Mouse (Mus musculus) mesoderm, embryonic 11.5 days (tissue): Measurements from ENCODE around the gene Psma1.
A peak's percentile ranks its signal among the peaks of the same experiment; 100 is the strongest.

Source experiments
- DNase-seq: peaks from one replicate; pipeline ENCODE4 v3.0.0-alpha.2; 2012; ENCODE audit warnings: low read depth, low spot score

The Psma1 gene

DNA sequence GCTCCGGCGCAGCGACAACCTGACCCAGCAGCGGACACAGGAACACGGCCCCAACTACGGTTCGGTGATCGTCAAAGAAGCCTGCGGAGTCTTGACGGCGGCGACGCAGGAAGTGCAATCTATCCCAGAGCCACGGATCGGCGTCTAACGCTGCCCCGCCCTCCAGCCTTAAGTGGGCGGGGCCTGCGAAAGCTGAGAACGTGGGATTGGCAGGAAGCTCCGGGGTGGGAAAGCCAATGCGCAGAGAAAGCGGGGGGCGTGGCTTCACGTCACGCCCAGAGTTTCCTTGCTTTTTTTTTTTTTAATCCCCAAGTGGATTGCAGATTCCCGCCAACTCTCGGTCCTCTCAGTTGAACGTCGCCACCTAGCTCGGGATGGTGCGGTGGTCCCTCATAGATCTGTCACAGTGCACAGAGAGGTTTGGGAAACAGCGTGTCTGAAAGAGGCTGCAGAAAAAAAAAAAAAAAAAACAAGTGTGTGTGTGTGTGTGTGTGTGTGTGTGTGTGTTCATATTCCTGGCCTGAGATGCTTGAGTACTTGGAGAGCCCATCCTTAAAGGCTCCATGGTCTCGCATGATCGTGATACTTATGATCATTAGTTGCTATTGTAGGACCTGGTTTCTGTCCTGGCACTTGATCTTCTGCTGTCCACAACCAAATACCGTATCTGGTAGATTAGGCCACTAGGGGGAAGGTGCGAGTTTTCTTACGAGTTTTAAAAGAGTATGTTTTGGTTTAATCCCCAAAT lies at the start of gene Psma1:
Gene Psma1, minus strand, starts transcription at position 114 of the 748 bp plus-strand sequence.
- peak; percentile 100 for DNase-seq

DNA sequence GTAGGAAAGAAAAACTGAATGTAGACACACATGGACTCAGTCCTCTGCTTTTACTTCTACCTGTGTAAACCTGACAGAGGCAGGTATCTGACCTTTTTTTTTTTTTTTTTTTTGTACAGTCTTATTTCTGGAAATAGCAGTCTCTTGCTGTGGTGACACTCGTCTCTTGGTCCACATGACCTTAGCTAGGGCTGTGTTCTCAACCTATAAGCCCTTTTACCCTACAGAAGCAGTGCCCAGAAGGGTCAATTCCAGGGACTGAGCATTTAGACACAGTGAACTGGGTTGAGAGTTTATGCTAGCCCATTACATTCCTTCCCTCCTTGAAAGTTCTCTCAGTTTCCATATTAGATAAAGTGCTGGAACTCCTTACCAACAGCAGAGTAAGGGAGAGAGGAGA lies 47.6 kb upstream of the Psma1 start:
- no peak for DNase-seq

DNA sequence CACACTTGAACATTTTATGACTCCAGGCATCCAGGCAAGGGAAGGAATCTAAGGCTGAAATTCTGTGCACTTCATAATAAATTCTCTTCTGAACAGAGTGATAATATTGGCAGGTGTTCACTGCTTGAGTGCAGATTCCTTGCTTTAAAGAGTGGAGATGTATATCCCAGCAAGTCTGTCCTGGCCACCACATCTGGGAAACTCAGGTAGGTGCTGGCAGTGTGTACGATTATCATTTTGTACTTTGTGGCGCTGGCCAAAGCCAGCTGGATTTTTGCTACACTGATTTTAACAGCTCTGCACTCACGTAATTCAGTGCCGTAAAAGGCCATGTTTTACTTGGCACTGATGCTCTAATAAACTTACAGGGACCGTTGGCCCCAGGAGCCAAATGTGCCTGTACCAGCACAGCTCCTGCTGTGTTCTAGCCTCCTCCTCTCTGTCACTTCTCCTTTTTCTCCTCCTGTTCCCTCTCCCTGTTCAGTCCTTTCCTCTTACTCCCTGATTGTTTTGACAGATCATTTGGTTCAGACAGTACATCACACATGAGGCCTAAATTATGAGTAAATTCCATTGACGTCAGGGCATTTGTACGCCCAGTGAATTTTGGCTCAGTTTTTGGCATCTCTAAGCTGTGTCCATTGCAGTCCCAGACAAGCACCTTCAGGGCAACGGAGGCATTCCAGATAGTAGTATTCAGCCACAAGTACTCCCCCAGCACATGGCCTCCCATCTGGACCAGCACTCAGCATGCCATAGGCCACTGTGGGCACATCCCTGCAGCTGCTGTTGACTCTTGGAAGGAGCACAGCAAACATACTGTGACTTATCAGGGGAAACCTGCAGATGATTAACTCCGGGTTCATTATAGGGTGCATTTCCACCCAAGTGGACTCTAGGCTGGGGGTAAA lies 46.9 kb upstream of the Psma1 start:
- no peak for DNase-seq

DNA sequence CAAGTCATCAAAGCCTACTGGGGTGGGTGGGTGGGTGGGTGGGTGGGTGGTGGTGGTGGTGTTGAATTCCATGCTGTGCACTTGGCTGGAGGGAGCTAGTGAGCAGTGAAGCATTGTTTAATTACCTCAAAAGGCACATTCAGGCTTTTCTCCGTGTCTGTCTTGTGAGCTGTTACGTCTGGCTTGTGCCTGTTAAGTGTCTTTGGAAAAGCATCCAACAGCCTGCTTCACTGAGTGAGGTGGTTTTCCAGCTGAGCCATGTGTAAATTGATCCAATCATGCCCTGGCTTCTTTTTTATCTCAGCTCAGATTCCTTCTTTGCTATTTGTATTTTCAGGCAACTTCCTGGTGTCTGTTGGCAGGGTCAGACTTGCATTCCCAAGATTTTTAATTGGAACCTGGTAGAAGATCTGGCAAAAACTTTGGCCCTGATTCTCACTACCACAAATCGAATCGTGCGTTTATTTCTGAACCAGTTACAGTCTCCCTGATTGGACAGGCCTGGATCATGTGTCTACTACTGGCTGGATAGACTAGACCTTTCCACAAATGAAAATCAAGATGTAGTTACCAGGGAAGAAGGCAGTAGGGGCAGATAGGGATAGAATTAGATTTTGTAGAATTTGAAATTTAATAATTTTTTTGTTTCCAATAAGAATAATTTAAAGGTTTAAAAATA lies 45.9 kb upstream of the Psma1 start:
- DNase-seq, result no peak

DNA sequence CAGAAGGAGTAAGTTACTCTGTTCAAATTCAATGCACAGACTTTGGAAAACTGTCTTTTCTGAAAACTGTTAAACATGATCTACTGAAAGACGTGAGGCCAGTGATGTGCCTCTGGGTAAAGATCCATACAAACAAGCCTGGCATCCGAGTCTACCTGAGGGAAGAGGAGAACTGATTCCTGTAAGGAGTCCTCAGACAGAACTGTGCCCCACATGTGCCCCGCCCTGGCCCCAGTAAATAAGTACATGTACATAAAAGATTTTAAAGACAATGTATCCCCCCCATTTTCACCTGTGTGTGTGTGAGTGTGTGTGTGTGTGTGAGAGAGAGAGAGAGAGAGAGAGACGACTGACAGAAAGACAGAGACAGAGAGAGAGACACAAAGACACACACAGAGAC lies 42.0 kb upstream of the Psma1 start:
- DNase-seq, result no peak

DNA sequence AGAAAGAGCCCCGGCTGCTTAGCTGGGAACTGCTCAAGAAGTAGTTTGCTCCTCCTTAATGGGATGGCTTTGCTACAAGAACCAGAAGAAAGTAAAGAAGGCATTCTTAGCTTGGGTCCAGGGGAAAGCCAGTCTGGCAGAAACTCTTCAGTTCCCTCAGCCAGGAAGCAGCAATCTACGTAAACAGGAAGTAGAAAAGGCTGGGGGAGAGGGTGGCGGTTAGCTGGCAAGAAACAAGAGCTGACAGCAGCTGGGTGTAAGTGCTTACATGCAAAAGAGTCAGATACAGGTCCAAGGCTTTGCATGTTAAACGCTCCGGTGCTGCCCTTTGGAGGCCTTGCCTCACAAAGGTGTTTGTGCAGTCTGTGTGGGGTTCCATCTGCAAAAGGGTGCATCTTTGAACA lies 41.5 kb upstream of the Psma1 start:
- DNase-seq, result no peak

DNA sequence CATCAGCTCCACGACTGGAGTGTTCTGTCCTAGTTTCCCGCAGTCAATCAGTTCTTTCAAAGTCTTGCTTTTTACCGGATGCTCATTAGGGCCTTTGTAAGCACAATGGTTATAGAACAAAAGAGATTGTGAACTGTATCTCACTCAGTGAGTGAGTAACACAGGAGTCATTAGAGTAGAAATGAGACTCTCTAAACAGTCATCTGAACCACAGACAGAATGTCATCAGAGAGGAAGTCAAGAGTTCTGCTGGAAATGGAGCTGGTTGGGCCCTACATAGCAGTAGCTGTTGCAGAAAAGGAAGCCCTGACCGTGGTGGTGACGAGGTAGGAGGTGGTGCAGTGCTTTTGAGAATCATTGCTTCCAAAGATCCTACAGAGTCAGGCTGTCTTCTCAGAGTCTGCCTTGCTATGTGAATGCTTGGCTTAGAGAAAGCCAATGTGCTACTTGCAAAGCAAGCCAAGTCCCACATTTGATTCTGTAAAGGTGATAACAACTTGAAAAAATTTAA lies 40.5 kb upstream of the Psma1 start:
- DNase-seq, result no peak

DNA sequence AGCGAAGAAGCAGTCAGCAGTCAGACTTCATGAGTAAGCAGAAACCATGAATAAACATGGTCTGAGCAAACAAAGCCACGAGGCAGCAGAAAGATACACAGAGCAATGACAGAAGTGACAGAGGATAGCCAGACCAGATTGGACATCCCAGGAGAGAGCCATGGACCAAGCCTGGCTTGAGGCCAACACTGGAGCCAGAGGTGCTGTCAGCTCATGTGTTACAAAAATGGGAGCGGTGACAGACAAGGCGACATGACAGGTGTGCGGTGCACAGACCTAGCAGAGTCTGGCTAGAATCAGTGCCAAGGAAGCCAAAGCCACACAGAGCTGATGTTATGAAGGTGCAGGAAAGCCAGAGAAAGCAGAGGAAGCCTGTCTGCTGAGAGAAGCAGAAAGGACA lies 35.3 kb upstream of the Psma1 start:
- no peak for DNase-seq

DNA sequence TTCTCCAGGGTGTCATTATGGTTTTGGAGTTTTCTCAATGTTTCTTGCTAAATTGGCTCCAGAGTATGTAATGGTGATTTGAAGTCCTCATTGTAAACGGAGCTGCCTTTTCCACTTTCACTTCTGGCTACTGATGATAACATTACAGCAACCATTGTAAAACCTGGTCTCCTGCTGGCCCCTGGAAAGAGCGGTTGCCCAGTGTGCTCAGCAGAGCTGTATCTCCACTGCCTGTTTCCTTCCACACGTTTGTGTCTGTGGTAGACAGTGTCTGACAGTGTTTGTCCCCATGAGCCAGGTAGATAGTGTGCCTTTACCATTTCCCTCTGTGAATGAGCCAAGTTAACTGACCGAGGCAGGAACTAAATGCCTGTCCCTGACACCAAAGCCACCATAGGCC lies 33.1 kb upstream of the Psma1 start:
- DNase-seq, result no peak

DNA sequence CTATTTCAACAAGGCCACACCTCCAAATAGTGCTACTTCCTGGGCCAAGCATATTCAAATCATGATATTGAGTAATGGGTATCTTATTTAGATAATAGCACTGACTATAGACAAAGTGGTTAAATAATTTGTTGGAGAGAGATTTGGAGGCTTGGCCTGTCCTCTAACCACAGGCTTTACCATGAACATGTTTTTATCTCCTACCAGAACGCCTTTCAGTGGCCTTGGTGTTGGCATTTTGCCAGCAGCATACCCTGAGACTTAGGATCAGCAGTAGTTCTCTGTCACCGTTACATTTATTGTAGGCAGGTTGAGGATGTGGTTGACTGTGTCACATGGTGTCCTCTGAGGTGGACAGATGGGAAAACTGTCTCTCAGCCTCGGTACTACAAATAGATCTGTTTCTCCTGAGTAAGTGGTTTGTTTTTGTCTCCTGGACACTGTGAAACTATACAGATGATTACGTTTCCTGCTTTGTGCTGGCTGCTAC lies 25.4 kb upstream of the Psma1 start:
- no peak for DNase-seq

DNA sequence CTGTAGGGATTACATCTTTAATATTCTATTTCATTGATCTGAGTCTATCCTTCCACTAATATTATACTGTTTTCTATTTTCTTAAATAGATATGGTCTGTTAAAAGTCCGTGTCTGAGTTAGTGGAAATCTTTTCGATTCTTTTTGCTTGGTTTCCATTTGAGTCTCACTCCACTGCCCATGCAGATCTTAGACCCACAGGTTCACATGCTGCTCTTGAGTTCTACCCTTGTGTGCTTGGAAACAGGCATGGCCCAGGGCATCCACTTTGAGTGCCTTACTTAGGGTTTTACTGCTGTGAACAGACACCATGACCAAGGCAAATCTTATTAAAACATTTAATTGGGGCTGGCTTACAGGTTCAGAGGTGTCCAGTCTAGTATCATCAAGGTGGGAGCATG lies 24.9 kb upstream of the Psma1 start:
- no peak for DNase-seq

DNA sequence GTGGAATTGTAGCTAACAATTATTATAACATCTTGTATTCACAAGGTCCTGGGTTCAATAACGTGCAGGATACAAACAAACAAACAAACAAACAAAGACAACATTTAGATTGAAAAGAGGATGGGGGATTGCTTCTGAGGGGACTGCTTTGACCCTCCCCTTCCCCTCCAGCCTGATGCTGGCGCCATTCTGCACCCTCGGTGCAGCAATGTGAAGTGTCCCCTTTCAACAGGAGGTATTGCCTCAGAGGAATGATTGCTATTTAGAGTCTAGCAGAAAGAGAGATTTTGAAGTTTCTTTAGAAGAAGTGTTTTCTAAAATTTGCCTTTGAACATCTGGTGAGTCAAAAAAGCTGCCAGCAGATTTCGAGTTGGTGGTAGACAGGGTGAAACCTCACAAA lies 23.3 kb upstream of the Psma1 start:
- DNase-seq, result no peak

DNA sequence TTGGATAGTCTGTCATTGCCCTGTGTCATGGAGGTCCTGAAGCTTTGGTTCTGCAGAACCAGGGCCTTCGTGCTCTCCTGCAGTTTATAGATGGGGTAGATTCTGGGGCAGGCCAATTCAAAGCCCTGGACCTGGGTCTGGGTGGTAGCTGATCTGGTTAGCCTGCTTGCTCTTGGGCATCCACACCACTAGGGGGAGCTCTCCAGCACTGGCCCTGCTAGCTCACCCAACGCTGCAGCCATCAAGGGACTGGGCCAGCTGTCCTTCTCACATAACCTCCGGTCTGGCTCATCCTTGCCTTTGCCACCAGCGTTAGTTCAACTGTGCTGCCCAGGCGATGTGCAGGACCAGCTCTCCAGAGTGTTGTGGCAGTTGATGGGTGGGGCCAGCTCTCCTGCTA lies 18.8 kb upstream of the Psma1 start:
- no peak for DNase-seq

DNA sequence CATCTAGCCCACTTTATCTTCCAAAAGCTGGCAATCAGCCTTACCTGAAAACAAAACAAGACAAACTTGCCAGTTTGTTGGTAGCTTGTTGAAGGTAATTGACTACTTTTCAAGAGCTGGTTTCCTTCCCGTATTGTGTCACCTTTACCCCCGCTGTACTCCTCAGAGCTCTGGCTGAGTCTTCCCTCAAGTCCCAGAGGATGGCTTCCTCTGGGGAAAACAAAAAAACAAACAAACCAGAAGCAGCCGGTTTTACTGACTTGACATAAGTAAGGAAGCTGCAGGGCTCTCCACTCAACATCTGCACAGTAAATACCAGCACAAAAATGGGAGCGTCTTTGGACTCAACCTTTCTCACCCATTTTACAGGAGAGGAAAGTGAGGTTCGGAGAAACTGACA lies 18.0 kb upstream of the Psma1 start:
- DNase-seq, result no peak

DNA sequence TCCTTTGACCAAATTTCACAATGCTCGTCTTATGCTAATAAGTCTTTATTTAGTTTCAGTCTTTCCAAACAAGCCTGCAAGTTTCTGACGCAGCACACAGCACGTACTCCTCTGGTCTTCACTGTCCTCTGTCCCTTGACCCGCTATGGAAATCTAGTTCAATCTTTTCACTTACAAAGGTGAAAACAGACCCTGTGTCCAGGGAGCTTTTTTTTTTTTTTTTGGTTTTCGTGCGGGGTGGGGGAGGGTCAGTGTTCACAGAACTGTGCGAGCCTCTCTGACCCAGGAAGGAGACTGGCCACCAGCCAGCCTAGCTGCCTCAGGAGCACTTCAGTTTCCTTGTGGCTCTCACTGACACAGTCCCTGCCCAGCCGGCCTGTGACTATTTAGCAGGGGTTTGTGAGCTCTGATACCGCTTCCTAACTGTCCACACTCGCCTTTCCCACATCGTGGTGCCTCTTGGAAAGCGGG lies 16.6 kb upstream of the Psma1 start:
- no peak for DNase-seq

DNA sequence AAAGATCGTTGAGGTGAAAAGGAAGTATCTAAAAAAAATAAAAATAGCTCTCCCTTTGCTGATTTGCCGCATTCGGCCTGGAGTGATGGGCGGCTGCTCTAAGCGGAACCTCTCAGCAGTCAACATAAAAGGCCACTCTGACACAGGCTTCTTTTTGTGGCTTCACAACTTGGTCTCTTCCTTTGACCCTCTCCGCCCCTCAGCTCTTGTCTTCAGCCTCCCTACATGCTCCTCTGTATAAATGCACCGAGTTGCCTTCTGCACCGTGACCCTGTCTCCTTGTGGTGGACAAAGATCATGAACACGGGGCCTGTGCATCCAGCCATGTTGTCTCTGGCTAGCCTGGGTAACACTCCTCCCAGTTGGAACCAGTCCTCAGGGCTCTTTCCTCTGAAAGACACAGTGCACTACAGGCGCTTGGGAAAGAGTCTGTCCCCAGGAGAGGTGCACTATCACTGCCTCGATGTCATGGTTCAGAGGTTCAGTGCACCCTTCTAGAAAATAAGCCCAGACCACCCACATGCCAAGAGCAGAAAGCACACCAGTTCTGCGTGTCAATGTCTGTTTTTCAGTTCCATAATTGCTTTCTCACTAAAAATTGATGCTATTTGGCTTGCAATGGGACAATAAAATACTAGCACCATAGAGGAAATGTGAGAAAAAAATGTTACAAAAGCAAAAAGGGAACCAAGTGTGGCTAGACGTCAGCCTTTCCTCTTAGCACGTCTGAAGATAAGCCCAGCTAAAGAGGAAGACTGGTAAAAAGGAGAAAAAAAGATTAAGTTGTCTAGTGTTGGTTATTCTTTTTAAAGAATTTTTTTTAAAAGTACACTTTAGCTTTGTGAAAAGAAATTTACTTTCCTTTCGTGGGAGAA lies 15.8 kb upstream of the Psma1 start:
- no peak for DNase-seq

DNA sequence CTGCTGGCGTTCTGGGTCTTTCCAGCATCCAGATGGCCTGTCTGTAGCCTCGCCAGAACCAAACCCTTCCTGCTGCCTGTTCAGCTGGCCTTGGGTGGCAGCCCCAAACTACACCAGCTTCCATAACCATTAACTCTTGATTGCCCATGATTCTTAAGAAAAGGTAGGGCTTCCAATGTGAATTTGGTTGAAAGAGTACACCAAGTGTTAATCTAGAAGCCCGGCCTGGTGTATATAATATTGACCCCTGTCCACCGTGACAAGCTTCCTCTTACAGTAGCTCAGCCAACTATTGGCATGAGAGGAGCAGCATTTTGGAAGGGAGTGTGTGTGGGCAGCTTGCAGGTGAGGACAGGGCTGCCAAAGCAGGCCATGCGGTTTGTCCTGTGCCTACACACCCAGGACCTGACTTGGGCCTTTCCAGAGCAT lies 14.2 kb upstream of the Psma1 start:
- no peak for DNase-seq

DNA sequence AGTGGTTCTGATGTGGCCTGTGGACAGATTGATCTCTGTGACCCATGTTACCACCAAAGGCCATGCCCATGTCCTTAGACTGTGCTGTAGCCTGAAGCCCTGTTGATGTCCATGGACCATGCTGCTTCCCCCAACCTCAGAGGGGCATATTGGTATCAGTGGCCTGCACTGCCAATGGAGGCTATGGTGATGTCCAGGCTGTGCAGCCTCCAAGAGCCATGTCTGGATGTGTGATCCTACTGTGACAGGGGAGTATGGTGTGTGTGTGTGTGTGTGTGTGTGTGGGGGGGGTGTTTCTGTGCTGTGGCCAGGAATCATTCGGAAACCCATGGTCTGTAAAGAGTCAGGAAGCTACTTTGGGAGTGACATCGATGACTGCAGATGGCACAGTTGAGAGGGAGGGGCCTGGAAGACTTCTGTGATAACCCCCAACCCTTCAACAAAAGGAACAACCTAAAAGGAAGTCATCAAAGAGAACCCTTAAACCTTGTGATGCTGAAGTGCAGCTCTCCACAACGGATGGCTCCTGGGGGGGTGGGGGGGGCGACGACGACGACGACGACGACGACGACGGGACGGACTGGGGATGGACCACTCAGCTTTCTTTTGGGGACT lies 8.5 kb upstream of the Psma1 start:
- no peak for DNase-seq

DNA sequence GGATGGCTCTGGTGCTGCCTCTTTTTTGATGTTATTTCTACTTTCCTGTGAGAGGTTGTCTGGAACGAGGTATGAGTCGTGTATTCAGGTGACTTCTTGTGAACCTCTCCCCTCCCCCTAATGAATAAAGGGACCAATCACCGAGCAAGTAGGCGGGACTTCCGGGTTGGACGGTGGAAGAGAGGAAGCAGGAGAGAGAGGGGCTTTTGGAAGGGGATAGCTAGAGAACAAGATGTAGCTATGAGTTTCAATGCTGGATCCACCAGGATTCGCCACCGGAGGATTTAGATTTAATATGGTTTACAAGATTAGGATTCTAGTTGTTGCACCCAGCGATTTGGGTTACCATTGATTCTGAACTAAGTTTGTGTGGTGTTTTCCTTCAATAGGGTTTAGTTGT lies 7.1 kb upstream of the Psma1 start:
- no peak for DNase-seq

DNA sequence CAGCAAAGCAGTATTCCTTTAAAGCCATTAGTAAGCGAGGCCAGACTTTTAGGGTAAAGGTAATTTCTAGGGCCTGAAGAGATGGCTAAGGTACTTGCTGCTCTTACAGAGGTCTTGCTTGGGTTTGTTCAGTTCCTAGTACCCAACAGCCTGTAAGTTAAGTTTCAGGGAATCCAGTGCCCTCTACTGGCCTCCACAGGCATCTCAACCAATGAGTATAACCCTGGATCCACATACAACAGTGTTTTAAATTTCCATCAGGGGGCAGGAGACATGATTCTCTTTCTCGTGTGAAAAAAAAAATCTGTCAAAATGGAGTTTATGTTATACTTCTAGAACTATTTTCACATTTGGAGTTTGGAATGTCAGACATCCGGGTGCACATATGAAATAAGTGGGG lies 5.8 kb upstream of the Psma1 start:
- DNase-seq, result peak; percentile 47
